In the genomic region with DNA sequence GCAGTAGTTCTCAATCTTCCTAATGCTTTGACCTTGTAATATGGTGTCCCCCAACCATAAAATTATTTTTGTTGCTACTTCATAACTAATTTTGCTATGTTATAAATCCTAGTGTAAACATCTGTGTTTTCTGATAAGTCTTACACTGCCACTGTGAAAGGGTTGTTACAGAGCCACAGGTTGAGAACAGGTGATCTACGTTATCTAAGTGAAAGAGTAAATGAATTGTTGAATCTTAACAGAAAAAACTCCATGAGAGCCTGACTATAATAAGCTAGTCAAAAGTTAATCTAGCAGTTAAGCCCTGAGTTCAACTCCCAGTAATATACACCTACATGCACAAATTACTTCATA, we compare ENCODE assay signal across 8 mouse cellular contexts. TPM values are rescaled to one million over a fixed set of nuclear protein-coding genes. Genes with fewer than 3 reads are reported as not detected.
DNase-seq lines count a peak whose midpoint lies in the region; ATAC-seq and TF ChIP-seq lines count a peak whose summit lies in the region.

No protein-coding gene starts in this region.

- H3K36me3 ChIP-seq in heart, embryonic 10.5 days = no peaks in the 10 kb centered on the region
- peaks cover 12% of the 10 kb centered on the region for H3K36me3 ChIP-seq in E14TG2a.4 (ENCODE audit: insufficient read depth, low read length)
- no peaks in the 10 kb centered on the region for H3K36me3 ChIP-seq in hindbrain, embryonic 12.5 days
- H3K36me3 ChIP-seq in liver, postnatal 0 days (replicated peaks; ENCODE audit: insufficient read depth, low read length) = no peaks in the 10 kb centered on the region

- H3K4me3 ChIP-seq in heart, embryonic 10.5 days = no peak overlapping the region
- H3K4me3 ChIP-seq in E14TG2a.4 (replicated peaks; ENCODE audit: low read length) = peak overlapping the region; percentile 87; the same call in 1 of the 2 replicates
- no peak overlapping the region for H3K4me3 ChIP-seq in hindbrain, embryonic 12.5 days
- no peak overlapping the region for H3K4me3 ChIP-seq in liver, postnatal 0 days (ENCODE audit: low read depth, low read length)

- peak; percentile 56 for ATAC-seq in hindbrain, embryonic 12.5 days (ENCODE audit: low FRiP score)
- peak; percentile 14; the same call in 1 of the 2 replicates for ATAC-seq in liver, postnatal 0 days
- no peak for ATAC-seq in frontal cortex, adult (ENCODE audit: low TSS enrichment)

- intact Hi-C loops in heart, postnatal 25 days (cut with DNase I) = loop anchor here (5.0 kb wide), 1 partner anchor 73 kb away; no protein-coding TSS in a partner anchor

- TF ChIP-seq CTCF in E14TG2a.4 (conservative IDR thresholded peaks at IDR 0.05; ENCODE audit: low read length) = no peak
- TF ChIP-seq CTCF in liver, postnatal 0 days (IDR thresholded peaks at IDR 0.05; ENCODE audit: low read depth) = no peak

- H3K27me3 ChIP-seq in heart, embryonic 10.5 days (ENCODE audit: insufficient read depth, poor library complexity, severe bottlenecking) = no peaks in the 10 kb centered on the region
- no peaks in the 10 kb centered on the region for H3K27me3 ChIP-seq in E14TG2a.4 (ENCODE audit: insufficient read depth, low read length)
- no peaks in the 10 kb centered on the region for H3K27me3 ChIP-seq in hindbrain, embryonic 12.5 days
- no peaks in the 10 kb centered on the region for H3K27me3 ChIP-seq in liver, postnatal 0 days (ENCODE audit: insufficient read depth, low read length)

- H3K4me2 ChIP-seq in hindbrain, embryonic 12.5 days (replicated peaks) = no peak overlapping the region
- no peak overlapping the region for H3K4me2 ChIP-seq in liver, postnatal 0 days (ENCODE audit: low read depth, low read length)

- WGBS in heart, embryonic 10.5 days = 31% methylated on average over 1 of the region's 1 CpGs
- WGBS in hindbrain, embryonic 12.5 days = 60% methylated on average over 1 of the region's 1 CpGs
- WGBS in liver, postnatal 0 days (ENCODE audit: insufficient replicate concordance) = 27% methylated on average over 1 of the region's 1 CpGs

- DNase-seq in heart, embryonic 10.5 days (ENCODE audit: low spot score) = no peak
- no peak for DNase-seq in heart, postnatal 25 days (ENCODE audit: low spot score)
- no peak for DNase-seq in liver, postnatal 0 days
- no peak for DNase-seq in adrenal gland, adult 2 months
- no peak for DNase-seq in thymus, postnatal 14 days

- peaks cover 11% of the 10 kb centered on the region for H3K4me1 ChIP-seq in heart, embryonic 10.5 days
- peaks cover 60% of the 10 kb centered on the region for H3K4me1 ChIP-seq in E14TG2a.4 (replicated peaks; ENCODE audit: low read depth, low read length)
- H3K4me1 ChIP-seq in hindbrain, embryonic 12.5 days = peaks cover 8% of the 10 kb centered on the region
- peaks cover 13% of the 10 kb centered on the region for H3K4me1 ChIP-seq in liver, postnatal 0 days (ENCODE audit: insufficient read depth)

- H3K9me3 ChIP-seq in heart, embryonic 10.5 days = no peaks in the 10 kb centered on the region
- peaks cover 6% of the 10 kb centered on the region; the same call in 1 of the 2 replicates for H3K9me3 ChIP-seq in E14TG2a.4 (ENCODE audit: low read length)
- H3K9me3 ChIP-seq in hindbrain, embryonic 12.5 days (replicated peaks) = no peaks in the 10 kb centered on the region
- no peaks in the 10 kb centered on the region for H3K9me3 ChIP-seq in liver, postnatal 0 days (ENCODE audit: low read length)

- H3K9ac ChIP-seq in hindbrain, embryonic 12.5 days = no peak overlapping the region
- no peak overlapping the region for H3K9ac ChIP-seq in liver, postnatal 0 days (replicated peaks)

- peak overlapping the region; percentile 98 for H3K27ac ChIP-seq in heart, embryonic 10.5 days
- no peak overlapping the region for H3K27ac ChIP-seq in hindbrain, embryonic 12.5 days
- no peak overlapping the region for H3K27ac ChIP-seq in liver, postnatal 0 days (ENCODE audit: low read depth)

- TF ChIP-seq EP300 in liver, postnatal 0 days (IDR thresholded peaks at IDR 0.05; ENCODE audit: low read depth) = no peak

RNA-seq across cellular contexts. Expression of gene Cradd, which starts 0.3 kb away (rescaled TPM):
- 9.6 and 10.7 TPM in 2 replicates for polyA plus RNA-seq in heart, embryonic 10.5 days (2016; fragmentation: Nextera tagmentation; extraction: Ambion mirVana)
- 1 to 10 TPM; 7.9 to 9.3 TPM for total RNA-seq in heart, postnatal 25 days (2021)
- polyA plus RNA-seq in hindbrain, embryonic 12.5 days (2016; fragmentation: Nextera tagmentation; extraction: Ambion mirVana) = 12.0 and 12.4 TPM in 2 replicates
- polyA plus RNA-seq in liver, postnatal 0 days (2015; fragmentation: Nextera tagmentation; extraction: Ambion mirVana) = 6.5 and 8.4 TPM in 2 replicates
- 10 to 100 TPM; 12.7 to 13.1 TPM for total RNA-seq in adrenal gland, adult 2 months (2021)
- 31.1 and 32.5 TPM in 2 replicates for polyA plus RNA-seq in adrenal gland, adult 2 months (2012; rRNA removed)
